Mouse (Mus musculus) liver, postnatal 0 days (tissue): ENCODE measurements around the gene Slc22a12. TPM values are rescaled to one million over a fixed set of nuclear protein-coding genes. Genes with fewer than 3 reads are reported as not detected.

Experiments
- ATAC-seq: fragments of 200-750 bp; cut with Nextera tagmentation; 2 replicates; pipeline ENCODE4 v1.8.0; 2017; ENCODE audit warnings: mild to moderate bottlenecking, moderate library complexity
- DNase-seq: peaks from one replicate; pipeline ENCODE4 v3.0.0-alpha.2; 2016
- H3K27ac ChIP-seq: fragments of 300-500 bp; sonication (generic); 2 replicates; pipeline ENCODE4 v1.5.1; 2014; ENCODE audit warnings: antibody characterized with exemption, moderate library complexity, mild to moderate bottlenecking, low read depth
- H3K27me3 ChIP-seq: fragments of 300-500 bp; sonication (generic); 2 replicates; pipeline ENCODE4 v1.6.1; 2014; ENCODE audit warnings: low read length, control low read depth, mixed read lengths; ENCODE audit not compliant: insufficient read depth
- H3K36me3 ChIP-seq: fragments of 300-500 bp; sonication (generic); replicated peaks from 2 replicates; pipeline ENCODE4 v1.6.1; 2014; ENCODE audit warnings: mild to moderate bottlenecking, control low read depth, low read length, moderate library complexity, mixed read lengths; ENCODE audit not compliant: insufficient read depth
- H3K4me1 ChIP-seq: fragments of 300-500 bp; sonication (generic); 2 replicates; pipeline ENCODE4 v1.6.1; 2014; ENCODE audit warnings: antibody characterized with exemption, mild to moderate bottlenecking, control low read depth; ENCODE audit not compliant: insufficient read depth
- H3K4me2 ChIP-seq: fragments of 300-500 bp; sonication (generic); 2 replicates; pipeline ENCODE4 v1.6.1; 2014; ENCODE audit warnings: low read depth, mild to moderate bottlenecking, low read length, moderate library complexity, mixed read lengths
- H3K4me3 ChIP-seq: fragments of 300-500 bp; sonication (generic); 2 replicates; pipeline ENCODE4 v1.5.1; 2014; ENCODE audit warnings: low read depth, low read length
- H3K9ac ChIP-seq: fragments of 300-500 bp; sonication (generic); replicated peaks from 2 replicates; pipeline ENCODE4 v1.6.1; 2014; ENCODE audit warnings: mild to moderate bottlenecking, moderate library complexity
- H3K9me3 ChIP-seq: fragments of 300-500 bp; sonication (generic); 2 replicates; pipeline ENCODE4 v1.6.1; 2016; ENCODE audit warnings: mild to moderate bottlenecking, control low read depth, low read length, mixed read lengths
- CTCF ChIP-seq: sonication (generic); IDR thresholded peaks from 2 replicates; pipeline ENCODE4 v1.5.1; 2016; ENCODE audit warnings: antibody characterized with exemption, low read depth
- EP300 ChIP-seq: IDR thresholded peaks from 2 replicates; pipeline ENCODE4 v1.6.1; 2016; ENCODE audit warnings: antibody characterized with exemption, low read depth, mild to moderate bottlenecking
- WGBS: fragments of 180-500 bp; shearing (Covaris S2); extraction: QIAGEN DNeasy Blood & Tissue Kit; methylation state at CpG from one replicate; pipeline ENCODE4 v1.1.7; 2014; ENCODE audit not compliant: insufficient replicate concordance; 5-methylcytosine and 5-hydroxymethylcytosine counted together
- polyA plus RNA-seq: library from polyadenylated mRNA; unstranded; fragments of >200 nt; fragmentation: Nextera tagmentation; extraction: Ambion mirVana; gene quantifications from 2 replicates; pipeline ENCODE4 v1.2.1, GENCODE M21; 2015

Gene Slc22a12
- not detected in 2 replicates for polyA plus RNA-seq

GRCm38 (mm10) chr19:6542367-6543034 is at the start of gene Slc22a12:
TSS of gene Slc22a12 (minus strand) at chr19:6543032.
- Histone ChIP-seq H3K9ac (no peak within 1 kb of the TSS), H3K4me2 (no peak within 1 kb of the TSS), H3K36me3 (no peaks in the 10 kb centered on the region), H3K27me3 (no peaks in the 10 kb centered on the region), H3K4me1 (no peaks in the 10 kb centered on the region), H3K4me3 (no peak within 1 kb of the TSS), H3K9me3 (no peaks in the 10 kb centered on the region), H3K27ac (no peak within 1 kb of the TSS)
- WGBS: 81% methylated on average over 16 of the region's 16 CpGs
- DNase-seq (no peak), ATAC-seq (no peak)
- TF ChIP-seq CTCF (no peak), EP300 (no peak)

- Histone ChIP-seq H3K9ac (no peak overlapping the region), H3K4me2 (no peak overlapping the region), H3K27me3 (0 out of 2 replicates have a peak, but pooled peaks cover 2% of the 10 kb centered on the region), H3K4me3 (no peak overlapping the region), H3K27ac (no peak overlapping the region), H3K4me1 (no peaks in the 10 kb centered on the region; the same call in 1 of the 2 replicates), H3K36me3 (no peaks in the 10 kb centered on the region), H3K9me3 (no peaks in the 10 kb centered on the region)
- 37% methylated on average over 4 of the region's 4 CpGs for WGBS
- ATAC-seq (peak; percentile 29; the same call in 1 of the 2 replicates), DNase-seq (no peak)
- TF ChIP-seq EP300 (no peak), CTCF (no peak)
These were observed 29.2 kb upstream of the Slc22a12 start for GRCm38 (mm10) chr19:6572001-6572400.

- TF ChIP-seq CTCF: no peak
- TF ChIP-seq EP300: no peak
- no peak for ATAC-seq
- Histone ChIP-seq H3K4me1 (no peaks in the 10 kb centered on the region; the same call in 1 of the 2 replicates), H3K4me2 (no peak overlapping the region), H3K4me3 (no peak overlapping the region), H3K9ac (no peak overlapping the region), H3K27ac (no peak overlapping the region), H3K36me3 (no peaks in the 10 kb centered on the region), H3K9me3 (no peaks in the 10 kb centered on the region), H3K27me3 (0 out of 2 replicates have a peak, but pooled peaks cover 2% of the 10 kb centered on the region)
- WGBS: 64% methylated on average over 5 of the region's 5 CpGs
- DNase-seq: no peak
These were observed 28.6 kb upstream of the Slc22a12 start for GRCm38 (mm10) chr19:6571476-6571875.

GRCm38 (mm10) chr19:6569561-6569960 is 26.7 kb upstream of the Slc22a12 start:
- no peaks in the 10 kb centered on the region for H3K36me3 ChIP-seq
- no peak overlapping the region for H3K4me3 ChIP-seq
- no peaks in the 10 kb centered on the region; the same call in 1 of the 2 replicates for H3K4me1 ChIP-seq
- WGBS: 43% methylated on average over 5 of the region's 5 CpGs
- H3K27me3 ChIP-seq: no peaks in the 10 kb centered on the region
- ATAC-seq: no peak
- DNase-seq: no peak
- H3K27ac ChIP-seq: no peak overlapping the region
- no peak overlapping the region for H3K4me2 ChIP-seq
- no peaks in the 10 kb centered on the region for H3K9me3 ChIP-seq
- no peak overlapping the region for H3K9ac ChIP-seq
- no peak for TF ChIP-seq EP300
- TF ChIP-seq CTCF: no peak

- WGBS: 69% methylated on average over 5 of the region's 5 CpGs
- H3K27ac ChIP-seq: no peak overlapping the region
- H3K36me3 ChIP-seq: no peaks in the 10 kb centered on the region
- no peak for TF ChIP-seq CTCF
- ATAC-seq (no peak), DNase-seq (no peak)
- H3K9ac ChIP-seq: no peak overlapping the region
- no peak overlapping the region for H3K4me2 ChIP-seq
- no peaks in the 10 kb centered on the region; the same call in 1 of the 2 replicates for H3K4me1 ChIP-seq
- H3K9me3 ChIP-seq: no peaks in the 10 kb centered on the region
- no peaks in the 10 kb centered on the region for H3K27me3 ChIP-seq
- no peak overlapping the region for H3K4me3 ChIP-seq
These were observed 26.2 kb upstream of the Slc22a12 start for GRCm38 (mm10) chr19:6569021-6569420.

- no peak for ATAC-seq
These were observed 23.6 kb upstream of the Slc22a12 start for GRCm38 (mm10) chr19:6566450-6566849.

More at GRCm38 (mm10) chr19:6566450-6566849, 23.6 kb upstream of the Slc22a12 start:
- Histone ChIP-seq H3K4me1 (no peaks in the 10 kb centered on the region; the same call in 1 of the 2 replicates), H3K9me3 (no peaks in the 10 kb centered on the region), H3K27ac (no peak overlapping the region), H3K9ac (no peak overlapping the region), H3K36me3 (no peaks in the 10 kb centered on the region), H3K4me2 (no peak overlapping the region), H3K27me3 (no peaks in the 10 kb centered on the region), H3K4me3 (no peak overlapping the region)
- no peak for TF ChIP-seq EP300
- TF ChIP-seq CTCF: no peak
- 75% methylated on average over 2 of the region's 2 CpGs for WGBS
- no peak for DNase-seq
